Mouse (Mus musculus): ENCODE measurements around the gene Stx7.

Gene Stx7

DNA sequence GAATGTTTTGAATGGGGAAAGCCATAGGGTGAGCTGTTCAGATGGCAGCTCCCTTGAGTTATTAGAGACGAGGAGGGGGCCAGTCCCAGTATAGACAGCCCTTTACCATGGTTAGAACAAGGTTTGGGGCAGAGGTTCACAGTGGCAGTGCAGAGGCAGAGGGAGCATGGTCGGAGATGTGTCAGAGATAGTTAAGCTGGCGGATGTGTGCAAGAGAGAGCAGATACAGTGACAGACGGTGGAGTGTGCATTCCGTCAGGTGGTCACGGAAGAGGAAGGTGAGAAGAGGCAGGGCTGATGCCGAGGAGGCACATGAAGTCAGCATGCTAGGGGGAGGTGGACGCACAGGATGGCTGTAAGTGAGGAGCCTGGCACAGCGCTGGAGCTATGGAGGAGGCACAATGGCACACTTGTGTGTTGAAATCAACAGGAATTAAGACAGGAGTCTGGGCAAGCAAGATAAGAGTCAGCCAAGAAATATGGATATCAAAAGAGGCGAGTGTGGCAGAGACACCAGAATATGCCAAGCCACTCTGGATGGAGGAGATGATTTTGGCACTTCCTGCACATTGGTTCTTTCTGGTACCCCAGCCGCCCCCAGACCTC, 19.0 kb downstream of the Stx7 start:
- no peak for DNase-seq (ENCODE audit: low read depth, low spot score)

DNA sequence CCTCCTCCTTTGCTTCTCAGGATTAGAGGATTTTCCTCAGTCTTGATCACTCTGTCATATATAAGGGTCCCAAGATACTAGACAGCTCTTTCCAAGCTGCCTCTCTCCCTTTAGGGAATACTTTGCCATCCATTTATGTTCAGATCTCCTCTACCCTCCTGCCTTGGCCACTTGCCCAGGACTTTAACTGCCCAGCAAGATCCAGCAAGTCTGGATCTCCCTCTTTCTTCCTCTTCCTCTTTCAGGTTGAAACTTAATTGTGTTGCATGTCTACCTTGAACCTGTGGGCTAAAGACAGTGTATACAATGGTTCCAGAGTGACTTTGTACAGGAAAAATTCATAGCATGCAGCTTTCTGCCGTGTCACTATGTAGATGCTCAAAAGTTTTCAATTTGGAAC, 19.8 kb downstream of the Stx7 start:
- DNase-seq (ENCODE audit: low read depth, low spot score), result no peak

DNA sequence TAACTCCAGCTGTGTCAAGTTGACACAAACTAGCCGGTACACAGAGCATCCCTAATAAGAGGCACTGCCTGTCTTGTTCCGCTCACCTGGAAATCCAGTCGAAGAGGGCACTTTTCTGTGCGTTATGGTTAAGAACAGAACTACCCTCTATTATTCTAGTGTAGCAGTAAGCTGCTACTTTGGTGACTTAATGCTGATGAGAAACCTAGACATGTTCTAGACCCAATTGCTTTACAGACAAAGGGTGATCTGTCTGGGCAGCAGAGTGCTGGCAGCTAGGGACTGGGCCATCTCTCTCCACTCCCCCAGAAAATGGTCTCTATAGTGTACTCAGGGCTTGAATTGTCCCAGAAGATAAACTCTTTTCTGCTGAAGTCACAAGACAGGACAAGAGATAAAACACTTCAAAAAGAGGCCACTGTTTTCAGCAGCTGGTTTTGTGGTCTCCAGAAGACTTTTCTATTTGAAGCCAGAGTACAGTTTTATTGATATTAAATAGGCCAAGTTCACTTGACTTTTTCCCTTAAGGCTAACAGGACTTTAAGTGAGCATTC, 22.9 kb downstream of the Stx7 start:
- DNase-seq (ENCODE audit: low read depth, low spot score), result no peak

DNA sequence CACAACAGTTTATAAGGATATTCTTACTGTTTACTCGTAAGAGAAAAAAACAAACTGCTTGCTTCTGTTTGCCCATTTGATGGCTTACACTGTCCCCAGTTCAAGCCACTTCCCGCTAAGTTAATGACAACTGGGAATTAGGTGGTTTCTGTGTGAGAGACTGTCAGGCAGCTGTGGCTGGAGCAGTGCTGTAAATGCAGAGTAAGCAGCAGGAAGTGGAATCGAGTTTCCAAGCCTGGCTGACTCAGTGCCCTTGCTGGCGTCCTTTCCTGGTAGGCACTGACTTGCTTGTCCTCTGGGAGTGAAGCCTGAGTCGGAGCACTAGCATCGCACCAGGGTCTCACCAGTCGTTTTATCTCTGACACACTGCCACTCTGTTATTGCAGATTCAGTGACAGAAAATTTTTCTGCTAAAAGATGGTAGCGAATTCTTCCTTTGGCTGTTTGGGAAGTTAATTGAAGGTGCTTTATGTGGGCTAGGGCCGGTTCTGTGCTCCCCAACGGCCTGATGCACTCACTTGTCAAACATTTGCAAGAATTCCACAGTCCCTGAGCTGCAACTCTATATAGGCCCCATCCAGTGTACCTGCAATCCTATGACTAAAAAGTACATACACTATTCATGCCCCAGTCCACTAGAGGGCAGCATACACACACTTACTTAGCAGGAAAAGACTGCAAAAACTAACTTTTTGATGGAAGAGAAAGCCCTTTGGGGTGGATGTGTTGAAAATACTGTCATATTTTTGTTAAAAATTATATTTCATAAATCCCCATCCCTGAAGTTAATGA, 24.3 kb downstream of the Stx7 start:
- DNase-seq (ENCODE audit: low read depth, low spot score), result peak; percentile 68

DNA sequence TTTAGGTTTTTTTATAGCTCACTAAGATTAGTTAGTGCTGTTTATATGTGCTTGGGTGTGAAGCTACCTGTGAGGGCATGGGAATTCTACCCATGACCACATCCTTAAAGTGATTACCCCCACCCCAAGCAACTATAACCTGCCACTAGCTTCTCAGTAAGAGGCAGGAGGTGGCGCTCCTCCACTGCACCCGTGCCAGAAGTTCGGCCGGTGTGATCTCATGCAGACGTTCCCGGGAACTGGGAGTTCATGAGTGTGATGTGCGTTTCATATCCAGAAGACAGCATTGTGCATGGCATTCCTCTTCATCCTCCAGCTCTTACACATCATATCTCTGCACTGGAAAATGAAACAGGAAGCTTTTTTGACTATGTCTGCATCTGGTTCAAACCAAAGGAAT, 41.3 kb downstream of the Stx7 start:
- peak; percentile 32 for DNase-seq (ENCODE audit: low read depth, low spot score)

DNA sequence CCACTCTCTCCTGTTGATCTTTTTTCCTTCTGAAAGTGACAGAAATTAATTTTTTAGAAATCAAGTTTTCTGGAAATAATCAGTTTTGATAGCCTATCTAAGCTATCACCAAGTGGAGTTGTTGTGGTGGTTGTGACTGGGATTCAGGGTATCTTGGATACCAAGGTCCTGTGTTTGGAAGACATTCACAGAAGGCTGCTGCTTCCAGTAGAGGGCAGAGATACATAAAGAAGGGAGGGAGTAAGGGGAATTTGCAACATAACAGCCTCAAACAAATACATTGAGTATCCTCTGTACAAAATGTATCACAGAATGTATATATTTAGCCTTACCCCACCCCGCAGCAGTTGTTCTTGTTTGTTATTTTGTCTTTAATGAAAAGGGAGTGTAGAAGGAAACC, 42.9 kb downstream of the Stx7 start:
- no peak for DNase-seq (ENCODE audit: low read depth, low spot score)

DNA sequence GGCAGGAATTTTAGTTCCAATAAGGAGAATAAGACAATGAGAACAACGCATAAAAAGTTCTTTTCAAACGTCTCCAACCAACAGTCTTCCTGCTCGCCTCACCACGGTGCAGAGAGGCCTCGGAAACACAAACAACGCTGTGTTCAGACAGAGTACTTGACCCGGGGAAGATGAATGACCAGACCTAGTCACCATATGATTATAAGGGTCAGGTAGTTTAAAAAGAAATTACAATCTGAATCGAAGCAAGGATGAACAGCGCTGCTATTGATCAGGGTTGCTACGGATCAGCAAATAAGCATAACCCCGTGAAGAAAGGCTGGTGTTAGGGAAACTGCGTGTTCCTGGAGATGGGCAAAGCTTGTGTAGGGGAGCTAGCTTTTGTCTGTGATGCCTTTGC, 50.2 kb downstream of the Stx7 start:
- no peak for DNase-seq (ENCODE audit: low read depth, low spot score)

DNA sequence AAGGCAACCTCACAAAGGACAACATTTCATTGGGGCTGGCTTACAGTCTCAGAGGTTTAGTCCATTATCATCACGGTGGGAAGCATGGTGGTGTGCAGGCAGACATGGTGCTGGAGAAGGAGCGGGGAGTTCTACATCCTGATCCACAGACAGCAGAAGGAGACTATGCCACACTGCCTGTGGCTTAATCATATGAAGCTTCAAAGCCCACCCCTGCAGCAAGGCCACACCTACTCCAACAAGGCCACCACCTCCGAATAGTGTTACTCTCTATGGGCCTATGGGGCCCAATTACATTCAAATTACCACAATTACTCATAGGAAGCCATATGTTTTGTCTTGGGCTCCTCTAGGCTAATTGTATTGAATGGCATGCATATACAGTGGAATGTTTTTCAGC, 51.0 kb downstream of the Stx7 start:
- DNase-seq (ENCODE audit: low read depth, low spot score), result no peak

DNA sequence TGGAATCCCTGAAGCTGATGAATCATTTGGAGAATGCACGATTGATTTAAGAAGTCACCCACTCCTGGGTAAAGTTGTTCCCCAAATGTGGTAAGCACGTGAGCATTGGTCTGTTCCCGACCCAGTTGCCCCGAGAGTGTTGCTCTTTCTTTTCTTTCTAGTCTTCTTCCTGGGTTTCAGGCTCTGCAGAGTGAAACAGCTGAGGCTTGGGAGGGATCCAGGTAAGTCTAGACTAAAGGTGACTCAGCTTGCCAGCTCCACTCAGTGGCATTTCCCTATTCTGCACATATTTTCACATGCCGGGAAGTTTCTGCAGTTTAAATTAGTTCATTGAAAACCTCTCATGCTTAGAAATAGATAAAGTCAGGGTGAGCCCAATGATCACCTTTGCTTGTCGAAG, 61.0 kb downstream of the Stx7 start:
- no peak for DNase-seq (ENCODE audit: low read depth, low spot score)

DNA sequence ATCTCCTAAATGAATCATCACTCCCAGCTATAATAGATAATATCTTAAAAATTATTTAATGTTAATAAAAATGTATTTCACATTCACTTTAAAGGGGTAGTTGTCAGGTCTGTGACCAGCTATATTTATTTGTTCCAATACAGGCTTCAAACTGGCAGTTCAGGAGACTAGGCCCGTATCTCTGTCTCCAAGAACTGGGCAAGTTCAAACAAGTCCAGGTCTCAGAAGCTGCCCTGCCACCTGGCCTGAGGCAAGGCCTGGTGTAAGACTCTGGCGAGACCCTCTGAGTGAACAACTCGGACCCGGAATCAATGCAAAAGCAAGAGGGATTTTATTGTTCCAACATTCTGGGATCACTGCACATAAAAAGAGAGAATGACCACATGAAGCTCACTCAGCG, 64.2 kb downstream of the Stx7 start:
- no peak for DNase-seq (ENCODE audit: low read depth, low spot score)

DNA sequence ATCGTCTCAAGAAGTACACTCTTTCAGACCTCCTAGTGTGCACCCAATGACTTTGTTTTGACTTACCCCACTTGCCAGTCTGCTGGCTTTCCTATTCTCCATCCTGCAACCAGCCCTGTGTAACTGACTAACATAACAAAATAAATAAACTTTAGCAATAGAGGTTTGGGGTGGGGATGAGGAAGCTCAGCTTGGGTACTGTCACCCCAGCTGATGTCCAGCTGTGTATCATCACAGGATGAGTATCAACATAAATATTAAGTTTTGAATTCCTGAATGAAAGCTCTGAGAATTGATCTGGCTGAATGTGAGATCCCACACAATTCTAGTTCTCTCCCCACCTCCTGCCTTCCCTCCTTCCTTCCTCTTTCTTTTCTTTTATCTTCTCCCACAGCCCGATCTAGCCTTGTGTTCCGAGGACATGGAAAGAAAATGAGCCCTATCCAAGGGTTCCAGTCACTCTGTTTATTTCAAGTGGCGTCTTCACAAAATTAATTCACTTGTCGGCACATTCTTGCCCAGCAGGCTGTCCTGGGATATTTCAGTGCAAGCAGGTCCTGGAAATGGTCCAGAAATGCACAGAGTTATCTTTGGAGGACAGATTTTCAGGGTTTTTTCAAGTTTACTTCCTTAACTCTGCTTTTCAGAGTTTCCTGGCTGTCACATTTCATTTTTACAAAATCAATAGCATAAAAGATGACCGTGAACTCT, 68.6 kb downstream of the Stx7 start:
- no peak for DNase-seq (ENCODE audit: low read depth, low spot score)

DNA sequence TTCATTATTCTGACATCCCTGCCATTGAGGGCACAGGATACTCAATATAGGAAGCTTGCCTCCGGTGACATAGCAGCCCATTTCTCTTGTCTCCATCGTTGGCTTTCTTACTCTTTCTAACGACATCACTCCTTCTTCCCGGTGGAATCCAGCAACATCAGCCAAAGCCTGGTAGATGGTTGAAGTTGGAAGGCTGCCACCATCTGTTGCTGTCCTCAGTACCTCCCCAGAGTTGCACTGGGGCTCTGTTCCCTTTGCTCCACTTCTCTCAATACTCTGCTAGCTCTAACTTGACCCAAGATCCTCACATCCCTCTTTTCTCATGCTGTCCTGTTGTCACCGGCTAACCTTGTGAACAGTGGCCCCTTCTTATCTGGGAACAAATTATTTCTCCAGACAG, 71.8 kb downstream of the Stx7 start:
- DNase-seq (ENCODE audit: low read depth, low spot score), result no peak

DNA sequence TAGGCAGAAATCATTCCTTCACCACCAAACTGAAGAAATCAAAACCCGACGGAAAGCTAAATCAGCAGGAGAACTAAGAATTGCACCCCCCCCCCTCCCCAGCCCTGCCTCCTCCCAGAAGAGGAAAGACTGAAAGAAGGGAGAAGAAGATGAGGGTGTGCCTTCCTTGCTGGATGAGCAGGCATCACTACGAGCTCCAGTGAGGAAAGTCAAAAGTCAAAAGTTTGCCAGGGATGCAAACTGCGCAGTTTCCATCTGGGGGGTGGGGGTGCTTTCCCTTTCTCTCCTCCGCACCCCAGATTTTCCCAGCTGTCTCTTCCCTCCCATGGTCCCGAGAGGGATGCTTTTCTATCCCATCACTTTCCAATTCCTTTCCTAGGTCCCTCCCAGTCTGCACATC, 73.8 kb downstream of the Stx7 start:
- no peak for DNase-seq (ENCODE audit: low read depth, low spot score)

DNA sequence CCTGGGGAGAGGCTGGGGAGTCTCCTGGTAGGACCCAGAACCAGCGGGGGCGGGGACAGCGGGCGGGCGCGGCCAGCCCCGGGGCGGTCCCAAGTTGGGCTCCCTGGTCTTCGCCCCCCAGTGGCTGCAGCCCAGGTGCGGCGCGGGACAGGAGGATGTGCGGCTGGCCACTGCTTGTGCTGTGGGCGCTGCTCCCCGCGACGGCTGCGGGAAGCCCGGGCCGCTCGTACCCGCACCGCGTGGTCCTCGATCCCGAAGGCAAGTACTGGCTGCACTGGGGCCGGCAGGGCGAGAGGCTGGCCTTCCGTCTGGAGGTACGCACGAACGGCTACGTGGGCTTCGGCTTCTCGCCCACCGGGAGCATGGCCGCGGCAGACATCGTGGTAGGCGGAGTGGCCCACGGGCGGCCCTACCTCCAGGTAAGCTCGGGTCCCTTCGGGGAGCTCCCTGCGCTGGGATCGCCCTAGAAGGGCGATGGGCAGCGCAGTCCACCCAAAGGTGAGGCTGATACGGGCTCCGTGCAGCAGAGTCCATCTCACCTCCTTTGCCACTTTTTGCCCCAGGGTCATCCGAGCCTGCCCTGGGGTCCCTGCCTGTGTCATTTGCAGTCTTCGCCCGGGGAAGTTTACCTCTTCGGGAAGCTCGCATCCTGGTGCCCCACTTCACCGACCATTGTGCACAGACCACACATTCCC, 74.5 kb downstream of the Stx7 start, which contains the start of gene Moxd1:
Moxd1 (plus strand) TSS at position 69 of the 695 bp plus-strand sequence.
- no peak for DNase-seq (ENCODE audit: low read depth, low spot score)

DNA sequence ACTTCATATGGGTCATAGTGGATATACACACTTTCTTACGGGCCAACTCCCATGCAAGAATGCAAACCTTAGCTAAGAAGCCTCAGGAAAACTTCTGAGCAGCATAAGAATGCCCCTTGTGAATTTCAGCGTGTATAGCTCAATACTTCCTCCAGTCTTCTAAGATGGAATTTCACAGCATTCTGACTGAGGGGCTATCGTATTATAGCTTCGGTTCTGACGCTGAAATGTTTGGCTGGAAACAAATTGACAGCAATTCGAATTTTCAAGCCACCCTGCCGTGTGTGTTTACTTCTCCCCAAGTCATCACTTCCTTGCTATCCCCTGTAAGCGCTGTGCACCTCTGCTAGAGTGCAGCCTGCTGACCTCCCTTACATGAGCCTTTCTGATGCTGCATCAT, 75.5 kb downstream of the Stx7 start:
- DNase-seq (ENCODE audit: low read depth, low spot score), result no peak

DNA sequence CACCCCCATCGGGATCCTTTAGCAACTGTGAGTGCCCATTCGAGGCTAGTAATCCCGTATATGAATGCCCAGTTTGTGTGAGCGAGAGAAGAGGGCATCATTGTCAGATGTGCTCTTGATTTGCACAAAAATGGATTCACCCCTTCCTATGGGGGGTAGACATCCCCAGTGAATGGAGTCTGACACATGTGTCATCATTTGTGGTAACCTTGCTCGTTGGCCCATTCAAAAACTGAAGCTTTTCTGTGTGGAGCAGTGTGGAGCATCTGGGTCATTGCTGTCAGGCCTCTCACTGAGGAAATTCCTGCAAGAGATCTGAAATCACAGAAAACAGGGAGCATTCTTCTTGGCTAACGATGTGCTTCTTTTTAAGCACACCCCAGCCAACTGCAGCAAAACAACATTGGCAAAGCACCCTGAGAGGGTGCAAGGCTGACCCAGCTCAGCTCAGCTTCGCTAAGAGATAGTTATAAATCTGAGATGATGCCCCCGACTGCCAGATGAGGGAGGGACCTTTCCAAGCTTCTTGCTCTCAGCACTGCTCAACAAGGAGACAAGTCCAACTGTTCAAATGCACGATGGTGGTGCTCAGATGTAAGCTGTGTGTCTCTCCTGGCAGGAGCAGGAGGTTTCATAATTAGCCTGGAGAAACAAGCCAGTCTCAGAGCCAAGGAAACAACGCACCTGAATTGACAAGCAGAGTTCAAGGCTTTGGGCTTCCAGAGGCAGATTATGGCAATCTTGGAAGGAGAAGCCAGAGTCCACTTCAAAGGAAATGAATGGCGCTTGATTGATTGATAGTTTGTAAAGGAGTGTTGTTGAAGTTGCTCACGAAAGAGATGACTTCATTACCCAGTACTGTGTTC, 79.4 kb downstream of the Stx7 start:
- no peak for DNase-seq (ENCODE audit: low read depth, low spot score)

DNA sequence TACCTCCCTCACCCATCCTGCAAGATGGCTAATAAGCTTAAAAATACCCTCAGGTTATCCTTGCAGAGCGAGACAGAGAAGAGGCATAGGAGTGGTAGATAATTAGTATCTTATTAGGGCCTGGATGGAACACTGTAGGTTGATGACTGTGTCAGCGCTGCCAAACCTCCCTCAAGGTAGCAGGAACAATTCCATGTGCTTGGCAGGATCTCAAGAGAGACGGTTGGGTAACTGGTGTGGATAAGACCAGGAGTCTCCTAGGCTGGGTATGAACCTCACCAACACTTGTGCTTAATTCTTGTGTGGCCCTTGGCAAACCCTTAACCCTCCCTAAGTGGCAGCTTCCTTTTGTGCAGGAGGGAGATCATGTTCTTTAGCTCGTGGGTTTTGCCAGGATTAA, 83.2 kb downstream of the Stx7 start:
- DNase-seq (ENCODE audit: low read depth, low spot score), result no peak

DNA sequence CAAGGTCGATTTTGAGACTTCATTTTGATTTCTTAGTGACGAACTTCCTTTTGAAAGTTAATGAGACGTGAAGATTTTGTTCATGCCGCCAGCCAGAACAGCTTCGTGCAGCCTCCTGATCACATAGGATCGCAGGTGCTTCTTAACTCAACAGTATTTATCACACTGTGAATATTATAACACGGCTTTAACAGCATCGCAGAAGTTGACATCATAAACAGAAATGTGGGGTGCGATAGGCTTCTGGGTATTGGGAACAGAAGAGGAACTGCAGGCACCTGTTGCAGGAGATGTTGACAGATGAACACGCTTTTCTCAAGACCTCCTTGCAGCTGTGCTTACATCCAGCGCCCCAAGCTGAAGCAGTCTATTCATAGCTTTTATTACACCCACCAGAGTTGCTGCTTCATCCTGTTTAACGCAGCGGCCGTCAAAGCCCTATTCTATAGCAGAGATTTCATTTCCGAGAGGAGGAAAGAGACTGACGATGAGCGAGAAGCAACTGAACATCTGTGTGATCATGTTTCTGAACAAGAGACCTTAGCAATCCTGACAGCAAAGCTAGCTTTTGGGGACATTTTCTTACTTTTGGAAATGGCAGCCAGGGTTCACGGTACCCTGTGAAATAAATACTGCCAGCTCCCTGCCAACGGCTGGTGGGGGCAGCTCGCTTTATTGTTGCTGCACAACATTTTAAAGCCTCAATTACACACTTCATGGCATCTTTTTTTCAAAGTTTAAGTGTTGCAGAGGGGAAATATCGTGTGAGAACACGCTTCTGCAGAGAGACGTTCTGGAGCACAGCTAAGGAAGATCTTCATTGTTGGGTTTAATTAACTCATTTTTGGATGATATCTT, 86.6 kb downstream of the Stx7 start:
- DNase-seq (ENCODE audit: low read depth, low spot score), result peak; percentile 87
